Mouse (Mus musculus) megakaryocyte, embryonic 14.5 days (primary cell): ENCODE data around the gene H1fnt.

Experiments
- FLI1 ChIP-seq: IDR thresholded peaks from 2 replicates; pipeline ENCODE4 v1.6.1; 2012; ENCODE audit warnings: low read length, inconsistent platforms, mixed read lengths
- GATA1 ChIP-seq: IDR thresholded peaks from 3 replicates; pipeline ENCODE4 v1.6.1; 2012; ENCODE audit warnings: mixed read lengths, low read length, inconsistent platforms, borderline replicate concordance

- TF ChIP-seq GATA1, result no peak
- TF ChIP-seq FLI1, result no peak
Observed at GRCm38 (mm10) chr15:98220877-98221276, 36.2 kb downstream of the H1fnt start, which contains the start of the genes Gm44579 and Olfr287.
